Mouse (Mus musculus) cerebellum, adult (tissue): Measurements from ENCODE around the gene Nfatc2ip.

ENCODE experiments used
- ATAC-seq: cut with Nextera tagmentation; 2 replicates; pipeline ENCODE4 v1.9.2; 2017; ENCODE audit warnings: mild to moderate bottlenecking, moderate library complexity, mixed read lengths; ENCODE audit not compliant: insufficient number of reproducible peaks, low FRiP score, low TSS enrichment

The Nfatc2ip gene

GRCm38 (mm10) chr7:126357838-126358237 lies 38.7 kb downstream of the Nfatc2ip start:
- ATAC-seq, result no peak

- ATAC-seq, result no peak
Measured at GRCm38 (mm10) chr7:126356793-126357591, 39.5 kb downstream of the Nfatc2ip start.

DNA sequence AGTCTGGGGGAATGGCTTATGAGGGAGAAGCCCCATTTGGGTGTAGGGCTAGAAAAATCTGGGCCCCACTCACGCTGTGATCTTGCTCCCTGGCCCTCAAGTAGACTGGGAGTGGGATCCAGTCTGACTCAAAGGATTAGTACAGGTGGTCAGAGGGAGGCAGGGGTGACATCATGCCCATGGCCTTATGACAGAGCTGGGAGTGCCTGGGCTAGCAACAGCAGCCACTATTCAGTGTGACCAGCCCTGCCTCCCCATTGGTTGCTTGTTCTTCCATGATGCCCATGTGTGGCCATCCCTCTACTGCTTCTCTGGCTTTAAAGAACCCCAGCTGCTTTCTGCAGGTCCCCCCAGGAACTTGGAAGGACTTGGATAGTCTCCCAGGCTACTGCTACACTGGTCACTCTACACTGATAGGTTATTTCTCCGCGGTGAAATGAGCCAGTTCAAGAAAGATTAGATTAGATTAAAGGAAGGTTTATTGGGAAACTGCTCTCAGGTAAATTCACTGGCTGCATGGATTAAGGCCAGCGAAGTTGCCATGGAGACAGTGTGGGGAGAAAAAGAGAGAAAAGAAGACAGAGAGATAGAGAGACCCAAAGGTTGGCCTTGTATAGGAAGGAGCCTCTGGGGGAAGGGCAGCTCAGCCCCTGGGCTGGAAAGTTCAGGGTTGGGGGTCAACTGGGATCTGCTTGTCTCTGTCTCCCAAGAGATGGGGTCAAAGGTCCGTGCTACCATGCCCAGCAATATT lies 40.5 kb downstream of the Nfatc2ip start:
- ATAC-seq, result no peak

DNA sequence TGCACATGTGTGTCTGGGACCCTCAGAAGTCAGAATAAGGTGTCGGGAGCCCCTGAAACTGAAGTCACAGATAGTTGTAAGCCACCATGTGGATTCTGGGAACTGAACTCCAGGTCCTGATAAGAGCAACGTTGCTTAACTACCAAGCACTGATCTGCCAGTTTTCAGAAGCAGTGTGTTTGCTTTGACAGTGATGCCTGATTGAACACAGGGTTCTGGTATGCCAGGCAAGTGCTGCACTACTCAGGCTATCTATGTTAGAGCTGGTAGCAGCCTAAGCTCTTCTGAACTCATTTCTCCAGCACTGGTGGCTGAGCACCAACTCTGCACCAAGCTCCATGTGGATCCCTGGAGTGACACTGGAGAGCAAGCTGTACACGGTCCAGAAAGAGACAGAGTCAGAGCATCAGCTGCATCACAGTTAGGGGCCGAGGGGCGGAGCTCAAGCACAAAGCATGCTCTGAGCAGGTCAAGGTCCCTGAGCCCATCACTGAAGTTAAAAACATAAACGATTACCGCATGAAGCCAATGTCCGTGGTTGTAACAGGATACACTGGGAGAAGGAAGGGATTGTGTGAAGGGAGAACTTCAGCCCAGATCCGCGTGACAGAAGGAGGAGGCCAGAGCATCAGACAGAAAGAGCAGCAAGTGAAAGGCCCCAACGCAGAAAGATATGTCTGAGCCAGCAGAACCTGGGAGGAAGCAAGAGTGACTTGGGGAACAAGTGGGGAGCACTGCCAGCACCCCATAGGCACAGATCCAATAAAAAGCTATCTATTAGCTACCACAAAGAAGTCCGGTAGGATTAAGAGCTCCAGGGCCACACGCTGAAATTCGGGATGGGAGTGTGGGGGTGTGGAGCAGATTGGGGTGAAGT lies 41.6 kb downstream of the Nfatc2ip start:
- ATAC-seq, result no peak

GRCm38 (mm10) chr7:126353994-126354365 lies 42.6 kb downstream of the Nfatc2ip start:
- no peak for ATAC-seq

DNA sequence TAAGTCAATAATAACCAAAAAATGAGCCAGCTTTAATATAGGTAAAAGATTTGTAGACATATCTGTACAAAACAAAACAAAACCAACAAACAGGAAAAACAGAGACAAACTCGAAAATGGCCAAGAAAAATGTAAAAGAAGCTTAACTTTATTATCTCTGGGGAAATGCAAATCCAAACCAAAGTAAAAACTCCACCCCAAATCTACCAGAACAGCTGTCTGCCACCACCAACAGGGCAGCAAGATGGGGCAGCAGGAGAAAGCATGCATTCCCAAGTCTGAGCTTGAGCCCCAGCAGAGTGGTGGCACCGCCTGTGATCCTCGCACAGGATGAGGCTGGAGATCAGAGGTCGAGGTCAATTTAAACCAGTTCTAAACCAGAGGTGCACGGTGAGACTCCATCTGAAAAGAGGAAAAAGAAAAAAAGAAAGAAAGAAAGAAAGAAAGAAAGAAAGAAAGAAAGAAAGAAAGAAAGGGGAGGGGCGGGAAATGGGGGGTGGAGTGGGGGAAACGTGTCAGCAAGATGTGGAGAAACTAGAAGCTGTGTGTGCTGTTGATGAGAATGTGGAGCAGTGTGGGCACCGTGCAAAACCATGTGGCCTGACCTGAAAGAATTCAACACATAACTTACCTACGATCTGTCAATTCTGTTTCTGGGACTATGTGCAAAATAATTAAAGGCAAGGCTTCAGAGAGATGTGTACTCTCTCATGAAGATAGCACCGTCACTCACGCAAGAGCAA lies 43.1 kb downstream of the Nfatc2ip start:
- ATAC-seq, result no peak

- ATAC-seq, result no peak
Measured at GRCm38 (mm10) chr7:126351419-126351951, 45.1 kb downstream of the Nfatc2ip start.

GRCm38 (mm10) chr7:126350748-126351418 lies 45.7 kb downstream of the Nfatc2ip start:
- ATAC-seq, result no peak

DNA sequence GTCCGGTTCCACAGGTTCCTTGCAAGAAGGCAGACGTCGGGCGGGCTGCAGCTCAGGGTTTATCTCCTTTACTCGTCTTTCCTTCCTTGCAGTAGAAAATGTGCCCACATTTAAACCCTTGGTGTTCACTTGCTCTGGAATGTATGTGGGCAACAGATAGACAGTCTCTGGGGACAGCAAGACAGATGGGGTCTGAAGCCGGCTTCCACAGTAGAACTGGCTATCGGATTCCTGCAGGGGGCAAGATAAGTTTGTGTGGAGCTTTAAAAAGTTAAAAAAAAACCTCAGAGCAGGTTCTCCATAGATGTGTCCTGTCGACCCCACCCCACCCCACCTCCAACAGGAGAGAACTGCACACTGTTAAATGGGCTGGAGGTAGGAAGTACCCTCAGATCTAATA lies 48.2 kb downstream of the Nfatc2ip start:
- no peak for ATAC-seq

- ATAC-seq, result no peak
Measured at GRCm38 (mm10) chr7:126347098-126347497, 49.4 kb downstream of the Nfatc2ip start.

DNA sequence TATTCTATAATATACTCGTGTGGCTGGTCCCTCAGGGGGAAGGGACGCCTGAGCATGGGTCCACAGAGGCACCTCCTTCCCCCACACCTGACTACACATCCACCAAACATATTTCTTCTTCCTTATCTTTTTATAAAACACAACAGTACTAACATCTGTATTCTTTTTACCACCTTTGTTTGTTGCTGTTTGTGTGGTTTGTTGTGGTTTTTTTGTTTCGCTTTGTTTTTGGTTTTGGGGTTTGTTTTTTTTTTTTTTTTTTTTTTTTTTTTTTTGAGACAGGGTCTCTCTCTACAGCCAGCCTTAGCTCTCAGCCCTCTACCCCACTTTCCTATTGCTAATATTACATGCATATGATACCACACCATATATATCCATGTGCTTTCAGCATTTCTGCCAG lies 50.6 kb downstream of the Nfatc2ip start:
- no peak for ATAC-seq

GRCm38 (mm10) chr7:126345557-126345956 lies 51.0 kb downstream of the Nfatc2ip start:
- ATAC-seq, result no peak

- no peak for ATAC-seq
Measured at GRCm38 (mm10) chr7:126340896-126341295, 55.6 kb downstream of the Nfatc2ip start.

- ATAC-seq, result no peak
Measured at GRCm38 (mm10) chr7:126340206-126340618, 56.3 kb downstream of the Nfatc2ip start.

DNA sequence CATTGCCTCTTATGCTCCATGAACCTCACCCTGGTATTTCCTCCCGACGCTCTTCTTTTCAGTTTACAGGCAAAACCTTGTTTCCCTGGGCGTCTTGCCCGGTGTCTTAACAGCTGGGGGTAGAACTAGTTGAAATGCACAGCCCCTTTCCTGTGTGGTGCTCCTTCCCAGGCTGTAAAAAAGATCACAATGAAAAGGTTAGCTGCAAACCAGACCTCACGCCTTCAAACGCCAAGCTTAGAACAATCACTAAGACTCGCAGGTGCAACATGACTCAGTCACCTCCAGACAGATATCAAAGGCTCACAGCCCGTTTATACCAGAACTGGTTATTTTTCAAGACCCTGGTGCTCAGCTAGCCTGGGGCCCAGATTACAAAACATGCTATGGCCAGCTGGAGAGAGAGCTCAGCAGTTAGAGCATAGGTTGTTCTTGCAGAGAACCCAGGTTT lies 57.0 kb downstream of the Nfatc2ip start:
- ATAC-seq, result no peak

GRCm38 (mm10) chr7:126338906-126339305 lies 57.6 kb downstream of the Nfatc2ip start:
- no peak for ATAC-seq

DNA sequence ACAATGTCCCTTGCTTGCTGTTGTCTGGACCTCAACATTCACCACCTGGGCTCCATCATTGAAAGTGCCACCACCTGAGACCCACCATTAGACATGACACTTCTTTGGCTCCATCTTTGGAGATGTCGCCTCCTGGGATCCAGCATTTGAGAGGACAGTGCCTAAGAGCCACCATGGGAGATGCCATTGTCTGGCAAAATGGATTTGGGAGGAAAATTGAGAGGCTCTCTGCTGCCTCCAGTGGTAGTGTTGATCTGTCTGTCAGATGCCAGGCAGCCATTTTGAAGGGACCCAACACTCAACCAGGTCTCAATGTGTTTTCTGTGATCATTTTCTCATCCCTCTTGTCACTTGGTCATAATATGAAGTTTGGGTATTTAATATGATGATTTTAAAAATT lies 61.0 kb downstream of the Nfatc2ip start:
- no peak for ATAC-seq
